Mouse (Mus musculus): ENCODE data around the gene Cx3cr1.
"Not testable (repeated sequence)": the region's sequence is repeated elsewhere in the genome, so short reads cannot be mapped to it uniquely, and the experiment has no call there.

Cx3cr1 gene

GRCm38 (mm10) chr9:120069779-120070178, at the start of gene Cx3cr1:
Gene Cx3cr1 (minus strand): TSS chr9:120069879.
- no peak for DNase-seq (ENCODE audit: low spot score)

GRCm38 (mm10) chr9:120118212-120118611, 48.5 kb upstream of the Cx3cr1 start:
- no peak for DNase-seq (ENCODE audit: low spot score)

- DNase-seq (ENCODE audit: low spot score), result no peak
Observed at GRCm38 (mm10) chr9:120116184-120116624, 46.5 kb upstream of the Cx3cr1 start.

GRCm38 (mm10) chr9:120115580-120115979, 45.9 kb upstream of the Cx3cr1 start:
- no peak for DNase-seq (ENCODE audit: low spot score)

GRCm38 (mm10) chr9:120114789-120115151, 45.1 kb upstream of the Cx3cr1 start:
- no peak for DNase-seq (ENCODE audit: low spot score)

- no peak for DNase-seq (ENCODE audit: low spot score)
Observed at GRCm38 (mm10) chr9:120114051-120114788, 44.5 kb upstream of the Cx3cr1 start.

- DNase-seq (ENCODE audit: low spot score), result no peak
Observed at GRCm38 (mm10) chr9:120113456-120113855, 43.8 kb upstream of the Cx3cr1 start.

GRCm38 (mm10) chr9:120112472-120112871, 42.8 kb upstream of the Cx3cr1 start:
- DNase-seq (ENCODE audit: low spot score), result no peak

GRCm38 (mm10) chr9:120111156-120111945, 41.7 kb upstream of the Cx3cr1 start:
- DNase-seq (ENCODE audit: low spot score), result no peak

GRCm38 (mm10) chr9:120110211-120111018, 40.7 kb upstream of the Cx3cr1 start, which contains the start of gene Slc25a38:
Gene Slc25a38 (plus strand): TSS chr9:120110374.
- DNase-seq (ENCODE audit: low spot score), result peak; percentile 96

GRCm38 (mm10) chr9:120108953-120109352, 39.3 kb upstream of the Cx3cr1 start:
- DNase-seq (ENCODE audit: low spot score), result not testable (repeated sequence)

- no peak for DNase-seq (ENCODE audit: low spot score)
Observed at GRCm38 (mm10) chr9:120101165-120101564, 31.5 kb upstream of the Cx3cr1 start.

GRCm38 (mm10) chr9:120099304-120099703, 29.6 kb upstream of the Cx3cr1 start:
- no peak for DNase-seq (ENCODE audit: low spot score)

GRCm38 (mm10) chr9:120098682-120099081, 29.0 kb upstream of the Cx3cr1 start:
- DNase-seq (ENCODE audit: low spot score), result peak; percentile 88

- no peak for DNase-seq (ENCODE audit: low spot score)
Observed at GRCm38 (mm10) chr9:120095886-120096285, 26.2 kb upstream of the Cx3cr1 start.

GRCm38 (mm10) chr9:120093701-120094100, 24.0 kb upstream of the Cx3cr1 start:
- no peak for DNase-seq (ENCODE audit: low spot score)

GRCm38 (mm10) chr9:120091696-120092238, 22.1 kb upstream of the Cx3cr1 start, which contains the start of gene Ccr8:
Gene Ccr8 (plus strand): TSS chr9:120092114.
- no peak for DNase-seq (ENCODE audit: low spot score)

GRCm38 (mm10) chr9:120091086-120091485, 21.4 kb upstream of the Cx3cr1 start:
- no peak for DNase-seq (ENCODE audit: low spot score)

GRCm38 (mm10) chr9:120089125-120089524, 19.4 kb upstream of the Cx3cr1 start:
- DNase-seq (ENCODE audit: low spot score), result no peak

- no peak for DNase-seq (ENCODE audit: low spot score)
Observed at GRCm38 (mm10) chr9:120084406-120084805, 14.7 kb upstream of the Cx3cr1 start.

- no peak for DNase-seq (ENCODE audit: low spot score)
Observed at GRCm38 (mm10) chr9:120083158-120083894, 13.6 kb upstream of the Cx3cr1 start.

Data from embryo, embryonic 10 days (tissue).